Mouse (Mus musculus): Measurements from ENCODE around the gene Epsti1. TPM values are rescaled to one million over a fixed set of nuclear protein-coding genes. Genes with fewer than 3 reads are reported as not detected.

Gene Epsti1
- total RNA-seq, 2 experiments from 2014 or later = 2.2 to 3.9 TPM

- no peak for DNase-seq
These were observed 111.7 kb downstream of the Epsti1 start for GRCm38 (mm10) chr14:78015540-78016321.

- no peak for DNase-seq
These were observed 112.4 kb downstream of the Epsti1 start for GRCm38 (mm10) chr14:78016398-78016797.

- DNase-seq = no peak
These were observed 115.9 kb downstream of the Epsti1 start for GRCm38 (mm10) chr14:78019935-78020334.

GRCm38 (mm10) chr14:78038876-78039275, 134.8 kb downstream of the Epsti1 start:
- no peak for DNase-seq

DNA sequence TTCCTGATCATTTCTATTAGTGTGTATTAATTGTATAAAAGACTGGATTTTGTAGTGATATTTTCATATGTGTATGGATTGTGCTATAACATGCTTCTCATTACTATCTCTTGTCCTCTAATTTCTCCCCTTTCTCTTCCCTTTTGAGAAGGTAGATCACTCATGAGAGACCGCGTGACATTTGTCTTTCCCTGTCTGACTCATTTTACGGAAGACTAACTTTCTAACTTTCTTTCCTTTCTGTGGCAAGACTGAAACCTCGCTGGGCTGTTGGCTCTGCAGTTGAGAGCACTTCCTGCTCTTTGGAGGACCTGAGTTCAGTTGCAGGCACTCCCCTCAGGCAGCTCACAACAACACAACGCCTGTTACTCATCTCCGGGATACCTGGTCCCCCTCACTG, 136.6 kb downstream of the Epsti1 start:
- no peak for DNase-seq

- no peak for DNase-seq
These were observed 138.0 kb downstream of the Epsti1 start for GRCm38 (mm10) chr14:78041886-78042526.

DNA sequence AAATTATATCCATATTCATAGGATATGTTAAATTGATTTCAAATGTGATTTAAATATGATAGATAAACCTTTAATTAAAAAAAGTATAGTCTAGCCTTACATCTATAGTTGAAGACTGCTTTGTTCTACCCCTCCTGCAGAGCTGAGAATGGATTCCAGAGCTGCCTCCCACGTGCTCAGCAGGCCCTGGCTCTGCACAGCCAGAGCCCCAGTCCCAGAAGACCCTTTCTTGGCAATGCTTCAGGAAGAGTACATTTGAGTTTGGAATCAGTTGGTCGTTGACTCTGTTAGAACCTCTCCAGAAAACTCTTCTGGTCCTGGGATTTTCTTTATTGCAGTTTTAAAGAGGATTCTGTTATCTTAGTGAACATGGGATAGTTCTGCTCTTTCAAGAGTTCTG, 139.0 kb downstream of the Epsti1 start:
- no peak for DNase-seq

DNA sequence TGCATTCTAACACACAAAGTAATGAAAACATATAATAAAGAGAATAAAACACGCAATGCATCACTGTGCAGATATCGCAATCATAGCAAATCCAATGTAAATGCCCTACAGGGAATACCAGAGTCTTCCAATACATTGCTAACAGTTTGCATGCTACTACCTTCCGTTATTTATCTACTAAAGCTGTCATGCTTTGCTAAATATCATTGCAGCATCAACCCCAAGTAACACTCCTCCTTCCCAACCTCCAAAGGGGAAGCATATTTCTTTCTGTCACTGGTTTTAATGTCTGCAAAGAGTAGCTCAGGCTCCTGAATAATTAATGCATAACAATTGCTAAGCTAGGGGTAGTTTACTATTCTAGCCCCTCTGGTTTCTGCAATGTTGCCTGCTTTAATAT, 144.2 kb downstream of the Epsti1 start:
- DNase-seq = no peak

DNA sequence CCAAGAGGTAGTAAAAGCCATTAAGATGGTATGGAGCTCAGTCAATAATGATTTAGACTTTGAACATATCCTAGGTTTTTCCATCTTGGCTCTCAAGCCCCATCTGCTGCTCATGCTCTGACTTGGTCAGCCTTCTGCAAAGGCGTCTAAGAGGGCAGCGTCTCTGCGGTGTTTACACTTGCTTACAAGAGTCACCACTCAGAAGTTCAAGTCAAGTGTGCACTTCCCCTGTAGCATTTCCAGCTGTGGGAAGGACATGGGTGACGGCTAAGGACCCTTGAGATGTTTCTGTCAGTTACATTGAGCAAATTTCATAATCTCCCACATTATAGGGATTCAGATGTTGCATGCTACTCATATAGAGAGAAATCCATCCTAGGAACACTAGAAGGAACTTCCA, 144.6 kb downstream of the Epsti1 start:
- DNase-seq = no peak

Other genes starting within 250 kb of the Epsti1 start
- gene Dnajc15, start 29.1 kb upstream of the Epsti1 start, total RNA-seq (2021) = 100 to 1,000 TPM; 493 to 514 TPM
- gene Fam216b, start 184.8 kb downstream of the Epsti1 start, total RNA-seq (2021) = not detected